Mouse (Mus musculus) MN1 (cell line): ENCODE results near the gene Oscp1.

Source experiments
- DNase-seq: peaks from one replicate; pipeline ENCODE4 v3.0.0-alpha.2; 2016; ENCODE audit warnings: low spot score

Gene Oscp1

DNA sequence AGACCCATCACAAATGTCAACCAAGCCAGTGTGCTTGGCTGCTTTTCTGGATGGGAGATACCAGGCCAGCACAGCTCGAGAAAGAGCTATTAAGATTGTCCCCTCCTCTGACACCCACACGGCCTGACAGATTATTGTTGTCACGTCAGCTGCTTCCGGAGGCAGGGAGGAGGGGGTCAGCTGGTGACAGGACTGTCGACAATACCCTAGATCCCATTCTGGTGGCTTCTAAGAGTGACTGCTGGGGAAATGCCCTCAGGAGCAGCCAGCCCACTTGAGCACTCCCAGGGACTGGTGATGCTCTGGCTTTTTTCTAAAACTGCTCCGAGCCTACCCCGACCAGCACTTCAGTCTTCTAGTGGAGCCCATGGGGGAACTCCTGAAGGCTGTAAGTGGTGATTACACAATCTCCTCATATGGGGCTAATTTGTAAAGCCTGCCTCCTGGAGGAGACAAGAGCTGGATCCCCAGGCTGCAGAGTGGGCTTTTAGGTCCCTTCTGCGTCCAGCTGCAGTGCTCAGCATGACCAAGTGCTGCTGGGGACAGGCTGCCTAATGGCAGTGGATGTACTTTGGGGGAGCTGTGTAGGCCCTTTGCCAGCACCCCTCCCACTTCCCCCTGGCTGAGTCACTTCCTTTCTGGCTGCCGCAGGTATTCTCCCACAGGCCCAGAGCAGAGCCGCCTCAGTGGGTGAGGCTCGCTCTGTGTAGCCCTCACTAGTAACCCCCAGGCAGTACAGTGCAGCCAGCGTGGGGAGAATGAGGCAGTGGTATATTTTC is 52.2 kb downstream of the Oscp1 start:
- peak; percentile 72 for DNase-seq

DNA sequence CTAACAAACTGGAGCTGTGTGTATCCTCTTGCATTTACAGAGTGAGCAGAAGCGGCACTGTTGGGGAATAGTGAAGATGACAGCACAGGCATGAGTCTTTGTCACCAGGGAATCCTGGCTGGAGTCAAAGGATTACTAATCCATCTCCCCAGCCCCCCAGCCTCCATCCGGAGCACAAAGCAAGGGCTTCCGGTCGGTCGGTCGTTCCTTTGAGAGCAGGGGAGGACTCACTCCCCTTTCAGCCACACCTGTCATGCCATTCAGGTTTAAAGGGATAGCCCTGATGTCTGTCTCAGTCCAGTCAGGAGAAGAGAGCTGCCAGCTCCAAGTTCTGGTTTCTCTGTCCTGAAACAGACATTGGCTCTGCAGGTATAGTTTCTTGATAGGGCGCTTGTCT is 52.8 kb downstream of the Oscp1 start:
- no peak for DNase-seq

DNA sequence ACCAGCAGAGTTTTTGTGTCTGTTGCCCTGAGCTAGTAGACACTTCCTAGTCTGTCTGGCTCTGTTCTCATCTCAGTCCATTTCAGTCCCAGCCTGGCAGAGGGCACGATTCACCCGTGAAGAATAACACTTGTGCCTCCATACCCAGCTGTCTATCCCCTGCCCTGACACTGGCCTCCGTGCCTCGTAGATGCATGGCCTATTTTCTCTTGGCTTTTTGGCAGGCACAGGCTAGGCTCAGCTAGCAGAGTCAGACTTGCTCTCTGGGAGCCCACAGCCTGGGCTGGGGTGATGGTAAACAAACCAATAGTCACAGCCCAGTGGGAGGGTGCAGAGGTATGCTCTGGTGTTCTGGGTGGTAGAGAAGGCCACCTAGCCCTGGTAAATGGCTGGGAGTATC is 54.9 kb downstream of the Oscp1 start:
- DNase-seq = no peak

DNA sequence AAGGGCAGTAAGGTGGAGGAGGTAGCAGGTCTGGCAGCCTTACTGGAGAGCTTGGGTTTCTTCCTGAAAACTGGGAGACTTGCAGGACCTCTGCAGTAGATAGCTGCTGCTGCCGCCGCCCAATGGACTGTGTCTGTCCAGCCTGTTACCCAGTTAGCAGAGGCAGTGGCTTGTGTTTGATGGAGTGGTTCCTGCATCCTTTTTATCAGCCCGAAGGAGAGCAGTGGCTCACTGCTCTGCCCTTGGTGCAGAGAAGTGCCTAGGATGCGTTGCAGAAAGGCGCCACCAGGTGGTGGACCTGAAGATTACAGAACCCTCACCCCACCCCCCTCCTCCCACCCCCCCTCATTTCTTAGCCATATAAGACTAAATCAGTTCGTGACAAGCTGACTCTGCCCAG is 55.6 kb downstream of the Oscp1 start:
- DNase-seq = peak; percentile 53

DNA sequence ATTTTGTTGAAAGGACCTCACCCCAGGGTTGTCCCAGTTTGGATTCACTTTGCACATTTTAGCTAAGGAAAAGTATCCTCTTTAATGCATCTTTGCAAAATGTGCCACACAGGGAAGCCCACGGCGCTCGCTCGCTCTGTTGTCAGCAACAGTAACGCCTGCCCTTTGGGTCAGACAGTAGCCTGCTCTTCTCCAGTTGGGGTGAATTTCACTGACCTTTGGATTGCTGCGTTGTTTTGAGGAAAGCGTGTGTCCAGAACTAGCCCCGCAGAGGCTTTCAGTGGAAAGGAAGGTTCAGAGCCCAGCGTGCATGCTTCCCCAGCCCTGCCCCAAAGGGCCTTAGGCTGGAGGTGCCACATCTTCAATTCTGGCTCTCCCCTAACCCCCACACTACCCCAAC is 57.0 kb downstream of the Oscp1 start:
- no peak for DNase-seq

DNA sequence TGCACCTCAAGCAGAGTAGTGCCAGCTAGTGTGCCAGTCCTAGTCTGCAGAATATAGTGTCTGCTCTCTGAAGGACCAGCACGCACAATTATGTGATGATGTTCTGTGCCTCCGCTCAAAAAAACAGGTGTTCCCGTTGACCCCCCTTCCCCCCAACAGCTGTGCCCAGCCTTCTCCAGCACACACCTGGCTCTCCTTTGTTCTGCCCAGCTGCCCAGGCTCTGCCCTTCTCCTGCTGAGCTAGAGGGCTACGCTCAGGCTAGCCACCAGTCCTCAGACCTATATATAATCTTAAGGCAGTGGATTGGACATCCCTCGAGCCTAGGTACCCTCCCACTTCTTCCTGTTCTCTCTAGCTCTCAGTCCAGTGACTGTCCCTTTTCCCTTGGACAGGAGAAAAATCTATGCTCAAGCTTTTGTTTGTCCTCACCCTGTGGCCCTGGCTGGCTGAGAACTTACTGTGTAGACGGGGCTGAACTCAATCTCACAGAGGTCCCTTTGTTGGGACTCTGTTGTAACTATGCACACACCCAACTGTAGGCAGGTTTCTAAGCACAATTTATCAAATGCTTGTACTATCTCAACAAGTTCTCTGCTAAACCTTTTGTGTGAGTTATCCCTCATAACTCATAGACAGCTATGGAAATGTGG is 57.6 kb downstream of the Oscp1 start:
- DNase-seq = no peak

DNA sequence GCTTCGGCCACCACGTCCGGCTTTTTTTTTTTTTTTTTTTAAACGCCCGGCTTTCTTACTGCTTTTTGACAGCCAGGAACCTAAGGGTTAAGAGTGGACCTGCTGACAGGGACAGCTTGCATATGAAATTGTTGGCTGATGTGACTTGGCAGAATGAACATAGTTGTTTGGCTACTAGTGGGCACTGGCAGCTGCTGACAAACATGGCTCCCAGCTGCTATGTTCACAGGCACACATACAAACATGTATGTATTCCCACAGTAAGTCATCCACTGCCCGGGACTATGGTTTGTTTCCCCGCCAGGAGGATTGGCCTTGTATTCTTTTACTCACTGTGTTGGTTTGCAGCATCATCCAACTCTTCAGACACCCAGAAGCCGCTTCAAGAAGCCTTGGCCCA is 58.8 kb downstream of the Oscp1 start:
- DNase-seq = no peak

DNA sequence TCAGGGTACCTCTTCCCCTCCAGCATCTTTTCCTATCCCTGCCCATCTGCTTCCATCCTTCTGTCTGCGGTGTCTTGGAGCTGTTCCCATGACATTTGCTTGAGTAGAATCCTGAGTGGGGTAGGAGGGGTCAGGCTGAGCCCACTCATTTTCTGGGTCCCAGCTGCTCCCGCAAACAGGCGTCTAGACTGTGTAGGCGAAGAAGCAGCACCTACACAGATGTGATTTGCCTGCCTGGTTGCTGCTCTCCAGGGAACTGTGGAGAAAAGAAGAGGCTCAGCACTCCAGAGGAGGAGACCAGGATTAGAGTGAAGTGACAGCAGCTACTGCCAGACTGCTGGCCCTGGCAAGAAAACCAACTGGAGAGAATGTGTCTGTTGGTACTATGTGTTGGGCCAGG is 60.3 kb downstream of the Oscp1 start:
- no peak for DNase-seq

DNA sequence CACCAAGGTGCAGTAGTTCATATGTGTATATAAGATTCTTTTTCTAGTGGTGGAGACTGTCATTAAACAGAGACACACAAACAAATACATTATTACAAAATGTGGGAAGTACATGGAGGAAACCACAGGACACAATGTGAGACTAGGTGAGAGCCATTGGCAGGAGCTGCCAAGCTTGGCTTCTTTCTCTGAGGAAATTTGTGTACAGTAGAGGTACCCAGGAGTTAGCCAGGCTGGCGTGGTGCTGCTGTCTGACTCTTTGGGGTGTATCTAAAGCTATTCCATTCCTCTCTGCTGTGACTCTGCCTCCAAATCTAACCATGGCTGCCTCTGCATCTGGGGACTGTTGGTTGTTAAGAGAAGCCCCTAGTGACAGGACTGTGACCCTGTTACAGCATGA is 60.7 kb downstream of the Oscp1 start:
- DNase-seq = no peak

DNA sequence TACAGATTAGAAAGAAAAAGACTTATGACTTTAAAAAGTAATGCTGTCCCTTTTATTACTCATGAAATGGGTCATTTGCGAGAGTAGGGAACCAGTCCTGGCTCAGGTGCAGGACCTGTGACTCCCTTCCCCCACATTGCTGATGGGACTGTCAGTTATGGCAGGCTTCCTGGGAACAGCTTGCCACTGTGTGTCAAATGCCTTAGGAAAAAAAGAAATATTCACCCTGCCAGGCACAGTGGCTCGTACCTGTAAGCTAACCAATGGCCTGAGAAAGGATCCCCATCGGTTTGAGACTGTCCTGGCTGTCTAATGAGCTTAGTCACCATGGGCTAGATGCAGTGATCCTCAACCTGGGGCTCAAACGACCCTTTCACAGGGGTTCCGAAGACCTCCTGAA is 61.7 kb downstream of the Oscp1 start:
- no peak for DNase-seq

DNA sequence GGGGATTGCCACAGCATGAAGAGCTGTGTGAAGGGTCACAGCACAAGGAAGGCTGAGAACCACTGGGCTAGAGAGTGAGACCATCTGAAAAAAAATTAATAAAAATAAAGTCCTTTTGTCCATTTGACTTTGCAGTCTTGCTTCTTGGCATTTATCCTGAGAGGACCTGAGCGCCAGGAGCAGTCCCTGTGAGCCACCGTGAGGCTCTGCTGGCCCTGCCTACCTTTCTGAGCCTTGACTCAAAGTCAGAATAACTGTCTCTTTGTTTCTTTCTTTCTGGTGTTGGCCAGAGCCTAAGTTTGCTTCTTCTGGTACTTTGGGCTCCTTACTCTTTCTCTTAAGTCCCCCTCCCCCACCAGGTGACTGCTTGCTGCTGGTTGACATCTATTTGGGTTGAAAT is 62.1 kb downstream of the Oscp1 start:
- DNase-seq = no peak

DNA sequence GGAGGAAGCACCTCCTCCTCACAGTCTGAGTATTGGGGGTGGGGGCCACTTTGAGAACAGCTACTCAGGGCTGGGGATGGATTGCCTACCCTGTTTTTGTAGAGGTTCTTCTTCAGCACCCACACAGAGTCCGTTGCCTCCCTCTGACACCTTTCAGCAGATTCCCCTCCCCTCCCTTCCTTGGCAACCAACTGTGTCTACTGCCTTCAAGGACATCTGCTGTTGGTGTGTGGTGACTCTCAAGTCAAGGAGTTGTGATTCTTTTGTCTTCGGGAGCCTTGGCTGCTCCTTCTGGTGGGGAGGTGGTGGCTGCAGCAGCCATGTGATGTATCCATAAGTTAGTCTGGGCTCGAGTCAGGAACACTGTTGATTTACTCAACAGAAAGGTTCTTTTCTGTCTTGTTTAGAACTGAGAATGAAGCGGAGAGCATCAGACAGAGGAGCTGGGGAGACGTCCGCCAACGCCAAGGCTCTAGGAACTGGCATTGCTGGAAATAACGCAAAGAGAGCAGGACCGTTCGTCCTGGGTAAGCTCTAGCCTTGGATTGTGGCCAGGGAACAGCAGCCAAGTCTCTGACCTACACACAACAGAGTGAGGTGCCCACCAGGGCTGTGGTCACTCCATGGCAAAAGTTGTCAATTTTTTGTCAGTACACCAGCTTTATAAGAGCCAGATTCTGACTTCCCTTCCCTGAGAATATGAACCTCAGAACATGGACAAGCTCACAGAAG is 65.1 kb downstream of the Oscp1 start:
- no peak for DNase-seq

DNA sequence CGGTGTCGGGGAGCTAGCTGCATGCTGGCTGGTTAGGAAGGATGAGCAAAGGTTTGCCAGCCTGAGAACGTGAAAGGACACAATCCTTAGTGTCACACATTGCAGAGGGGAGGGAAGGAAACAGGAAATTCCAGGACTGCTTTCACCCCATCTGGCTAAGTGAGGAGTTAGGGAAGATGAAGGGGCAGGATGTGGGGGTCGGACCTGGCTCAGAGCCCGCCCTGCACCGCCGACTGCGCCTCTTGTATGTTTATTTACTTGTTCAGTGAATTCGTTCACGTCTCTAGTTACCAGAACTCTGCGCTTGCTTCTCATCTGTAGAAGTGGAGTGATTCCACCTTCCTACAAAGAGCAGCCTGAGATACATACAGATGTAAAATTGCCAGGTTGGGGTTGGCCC is 72.1 kb downstream of the Oscp1 start:
- DNase-seq = no peak

DNA sequence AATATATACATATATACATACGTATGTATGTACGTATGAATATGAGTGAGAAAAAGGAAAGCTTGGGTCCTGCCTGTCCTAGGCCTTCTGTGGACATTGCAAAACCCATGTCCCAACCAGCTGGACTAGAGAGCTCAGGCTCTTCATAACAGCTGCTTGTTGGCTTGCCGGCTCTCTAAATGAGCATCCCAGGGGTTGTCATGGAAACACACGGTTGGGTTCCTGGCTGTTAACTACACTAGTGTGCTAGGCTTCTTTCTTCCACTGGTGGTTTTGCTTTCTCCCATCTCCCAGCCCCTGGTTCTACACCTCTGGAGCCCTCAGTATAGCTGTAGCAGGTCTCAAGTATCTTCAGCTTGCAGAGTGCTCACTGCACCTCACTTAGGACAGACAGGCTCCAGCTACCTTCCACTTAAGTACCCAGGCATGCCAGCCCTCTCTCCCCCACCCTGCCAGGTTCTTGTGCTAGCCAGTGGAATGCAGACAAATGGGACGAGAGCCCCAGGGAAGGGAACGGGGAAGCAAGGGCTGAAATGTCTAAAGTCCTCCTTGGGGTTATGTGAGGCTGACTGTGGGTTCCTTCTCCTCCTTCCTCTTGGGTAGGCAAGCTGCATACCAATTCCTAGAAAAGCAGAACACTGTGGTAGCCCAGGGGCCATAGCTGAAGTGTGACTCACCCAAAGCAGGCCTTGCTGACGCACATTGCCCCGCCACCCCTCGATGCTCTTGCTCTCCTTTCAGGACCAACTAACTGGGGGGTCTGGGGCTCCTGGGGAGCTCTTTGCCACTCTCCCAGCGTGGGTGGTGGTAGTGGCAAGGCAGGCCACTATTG is 73.1 kb downstream of the Oscp1 start:
- DNase-seq = no peak

DNA sequence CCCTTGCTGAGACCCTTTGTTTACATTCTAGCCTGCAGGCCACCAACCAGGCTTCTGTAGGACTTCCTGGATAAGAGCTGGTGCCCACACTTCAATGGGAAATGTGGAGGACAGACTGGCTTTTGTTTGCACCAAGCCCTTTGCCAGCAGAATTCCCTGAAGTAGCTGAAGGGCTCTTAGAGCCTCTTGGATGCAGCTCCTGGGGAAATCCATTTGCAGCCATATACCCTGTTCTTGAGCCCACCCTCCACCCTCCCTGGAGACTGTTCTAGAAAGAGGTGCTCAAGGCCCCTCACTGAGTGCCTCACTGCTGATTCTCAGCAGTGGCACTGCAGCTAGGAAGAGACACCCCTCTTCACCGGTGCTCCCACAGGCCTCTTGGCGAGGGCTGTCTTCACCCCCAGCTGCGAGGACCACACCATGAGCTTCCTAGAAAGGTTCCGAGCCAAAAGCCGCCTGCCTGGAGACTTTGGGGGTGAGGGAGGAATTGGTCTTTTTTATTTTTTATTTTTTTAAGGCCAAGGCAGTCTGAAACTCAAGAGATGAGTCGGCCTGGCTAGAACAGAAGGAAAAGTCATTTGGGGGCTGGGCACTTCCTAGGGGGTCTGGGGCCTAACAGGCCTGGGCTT is 74.4 kb downstream of the Oscp1 start:
- DNase-seq = no peak

DNA sequence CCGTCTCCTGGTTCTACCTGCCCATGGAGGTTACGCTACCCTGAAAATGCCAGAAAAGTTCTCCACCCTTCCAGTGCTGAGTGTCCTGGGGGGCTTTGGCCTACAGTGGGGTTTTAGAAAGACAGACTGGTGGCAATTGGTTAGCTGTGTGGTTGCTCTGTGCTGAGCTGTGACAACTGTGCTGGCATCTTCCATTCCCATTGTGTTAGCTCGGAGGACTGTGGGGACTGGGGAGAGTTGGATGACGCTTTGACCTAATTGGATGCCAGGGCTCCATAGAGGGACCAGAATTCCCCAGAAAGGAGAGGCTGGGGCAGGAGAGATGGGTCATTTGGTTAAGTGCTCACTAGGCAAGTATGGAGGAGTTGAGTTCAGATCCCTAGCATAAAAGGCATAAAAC is 75.9 kb downstream of the Oscp1 start:
- no peak for DNase-seq

DNA sequence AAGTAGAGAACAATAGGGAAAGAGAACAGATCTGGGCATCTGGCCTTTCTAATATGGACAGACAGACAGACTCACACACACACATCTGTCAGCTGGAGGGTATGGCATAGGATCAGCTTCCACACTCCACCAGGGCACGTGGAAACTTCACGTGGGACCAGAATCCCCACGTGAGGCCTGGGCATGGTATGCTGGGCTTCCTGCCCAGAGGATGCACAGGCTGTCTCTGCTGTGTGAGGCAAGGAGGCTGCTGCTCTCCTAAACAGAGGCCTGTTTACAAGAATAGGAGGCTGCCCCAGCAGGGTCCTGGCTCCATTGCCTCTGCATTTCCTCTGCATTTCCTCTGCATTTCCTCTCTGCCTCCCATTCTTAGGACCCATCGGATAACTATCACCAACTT is 76.3 kb downstream of the Oscp1 start:
- no peak for DNase-seq

DNA sequence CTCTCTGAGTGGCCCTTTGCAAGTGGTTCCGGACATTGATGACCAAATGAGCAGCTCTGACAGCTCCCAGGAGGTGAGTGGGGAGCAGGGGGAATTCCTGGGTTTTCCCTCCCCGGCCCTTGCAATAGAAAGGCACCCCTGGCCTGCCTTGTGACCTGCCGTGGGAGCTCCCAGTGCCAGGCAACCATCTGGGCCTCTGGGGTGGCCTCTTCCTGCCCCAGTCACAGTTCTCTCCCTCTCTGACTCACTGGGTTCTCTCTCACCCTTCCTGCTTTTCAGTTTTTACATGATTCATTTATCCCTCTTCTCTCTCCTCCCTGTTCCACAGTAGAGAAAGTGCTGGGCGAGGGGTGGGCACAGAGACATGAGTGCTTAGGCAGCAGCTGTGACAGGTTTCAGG is 79.4 kb downstream of the Oscp1 start:
- DNase-seq = no peak

DNA sequence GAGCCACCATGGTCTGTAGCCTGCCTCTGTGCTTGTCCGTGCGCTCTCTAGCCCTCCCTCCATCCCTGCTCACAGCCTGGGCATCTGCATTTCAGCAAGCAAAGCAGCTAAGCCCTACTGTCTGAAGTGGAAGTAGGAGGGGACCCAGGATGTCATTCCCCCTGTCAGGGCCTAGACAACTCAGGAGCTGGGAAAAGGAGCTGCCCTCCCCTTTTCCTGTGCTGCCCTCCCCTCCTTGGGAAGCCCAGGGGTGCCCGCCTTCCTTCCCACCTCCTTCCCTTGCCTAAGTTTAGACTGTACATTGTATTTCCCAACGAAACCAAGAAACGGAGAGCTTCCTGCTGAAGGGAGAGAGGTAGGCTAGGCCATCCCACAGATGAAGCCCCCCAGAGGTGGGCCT is 82.7 kb downstream of the Oscp1 start:
- no peak for DNase-seq
